Mouse (Mus musculus) erythroid progenitor cell, adult 5-6 weeks (primary cell): ENCODE results near the gene Adam8. TPM values are rescaled to one million over a fixed set of nuclear protein-coding genes. Genes with fewer than 3 reads are reported as not detected.

Source experiments
- ATAC-seq: replicated peaks from 2 replicates; pipeline ENCODE4 v1.8.0; 2016; ENCODE audit warnings: moderate number of reproducible peaks, mild to moderate bottlenecking, moderate TSS enrichment, inconsistent platforms; ENCODE audit not compliant: poor library complexity, low FRiP score, severe bottlenecking
- total RNA-seq, 2 experiments: library from RNA; stranded (forward) in 1 of 2; stranded (reverse) in 1 of 2; fragments of 150-400 nt in 1 of 2; fragments of 186-747, 209-891 nt in 1 of 2; gene quantifications; 2 replicates each; pipeline versions ENCODE4 v1.2.3 to v1.2.4; 2015 to 2017; ENCODE audit warnings: low replicate concordance in 2 of 2

Adam8 gene
- total RNA-seq, 2 experiments from 2014 or later: 5.2 to 9.2 TPM

GRCm38 (mm10) chr7:139950283-139950971 lies 41.9 kb downstream of the Adam8 start:
- ATAC-seq: peak; percentile 63

- no peak for ATAC-seq
These were observed 42.5 kb downstream of the Adam8 start for GRCm38 (mm10) chr7:139949893-139950282.

GRCm38 (mm10) chr7:139946032-139946431 lies 46.3 kb downstream of the Adam8 start:
- no peak for ATAC-seq

- ATAC-seq: no peak
These were observed 46.8 kb downstream of the Adam8 start for GRCm38 (mm10) chr7:139945516-139945915.

GRCm38 (mm10) chr7:139944291-139945240 lies 47.8 kb downstream of the Adam8 start:
- ATAC-seq: no peak

GRCm38 (mm10) chr7:139943674-139944281 lies 48.6 kb downstream of the Adam8 start, which contains the start of gene Utf1:
Gene Utf1 (plus strand): TSS chr7:139943789.
- no peak for ATAC-seq

- ATAC-seq: no peak
These were observed 51.7 kb downstream of the Adam8 start for GRCm38 (mm10) chr7:139940476-139941209.

GRCm38 (mm10) chr7:139937810-139938209 lies 54.6 kb downstream of the Adam8 start:
- ATAC-seq: no peak

GRCm38 (mm10) chr7:139937138-139937537 lies 55.2 kb downstream of the Adam8 start:
- ATAC-seq: no peak

GRCm38 (mm10) chr7:139936705-139937104 lies 55.7 kb downstream of the Adam8 start:
- no peak for ATAC-seq

- no peak for ATAC-seq
These were observed 61.6 kb downstream of the Adam8 start for GRCm38 (mm10) chr7:139930732-139931131.

Other genes starting within 250 kb of the Adam8 start
- not detected in 2 replicates for gene Adgra1, start 158.4 kb downstream of the Adam8 start, total RNA-seq (2015; ENCODE audit: low replicate concordance)
- gene Adgra1, start 158.4 kb downstream of the Adam8 start, total RNA-seq (2017; ENCODE audit: low replicate concordance): not detected in 2 replicates
- gene Kndc1, start 97.9 kb downstream of the Adam8 start, total RNA-seq (2015; ENCODE audit: low replicate concordance): not detected in 2 replicates
- gene Kndc1, start 97.9 kb downstream of the Adam8 start, total RNA-seq (2017; ENCODE audit: low replicate concordance): not detected in 2 replicates
- gene Utf1, start 48.8 kb downstream of the Adam8 start, total RNA-seq (2015; ENCODE audit: low replicate concordance): not detected in 2 replicates
- not detected in 2 replicates for gene Utf1, start 48.8 kb downstream of the Adam8 start, total RNA-seq (2017; ENCODE audit: low replicate concordance)
- gene 6430531B16Rik, start 13.8 kb downstream of the Adam8 start, total RNA-seq (2015; ENCODE audit: low replicate concordance): not detected in 2 replicates
- gene 6430531B16Rik, start 13.8 kb downstream of the Adam8 start, total RNA-seq (2017; ENCODE audit: low replicate concordance): not detected in 2 replicates
- 12.6 and 33.1 TPM in 2 replicates for gene Zfp511, start 43.8 kb upstream of the Adam8 start, total RNA-seq (2015; ENCODE audit: low replicate concordance)
- gene Zfp511, start 43.8 kb upstream of the Adam8 start, total RNA-seq (2017; ENCODE audit: low replicate concordance): 4.0 and 12.8 TPM in 2 replicates
- gene Tubgcp2, start 44.1 kb upstream of the Adam8 start, total RNA-seq (2015; ENCODE audit: low replicate concordance): 18.0 and 24.1 TPM in 2 replicates
- gene Tubgcp2, start 44.1 kb upstream of the Adam8 start, total RNA-seq (2017; ENCODE audit: low replicate concordance): 26.9 and 48.3 TPM in 2 replicates
- gene Msx3, start 56.5 kb upstream of the Adam8 start, total RNA-seq (2015; ENCODE audit: low replicate concordance): not detected in 2 replicates
- not detected in 2 replicates for gene Msx3, start 56.5 kb upstream of the Adam8 start, total RNA-seq (2017; ENCODE audit: low replicate concordance)
- not detected in 2 replicates for gene Caly, start 90.0 kb upstream of the Adam8 start, total RNA-seq (2015; ENCODE audit: low replicate concordance)
- not detected in 2 replicates for gene Caly, start 90.0 kb upstream of the Adam8 start, total RNA-seq (2017; ENCODE audit: low replicate concordance)
- gene Prap1, start 100.8 kb upstream of the Adam8 start, total RNA-seq (2015; ENCODE audit: low replicate concordance): not detected in 2 replicates
- gene Prap1, start 100.8 kb upstream of the Adam8 start, total RNA-seq (2017; ENCODE audit: low replicate concordance): not detected in 2 replicates
- not detected in 2 replicates for gene Fuom, start 109.9 kb upstream of the Adam8 start, total RNA-seq (2015; ENCODE audit: low replicate concordance)
- gene Fuom, start 109.9 kb upstream of the Adam8 start, total RNA-seq (2017; ENCODE audit: low replicate concordance): not detected in 2 replicates
- gene Paox, start 123.2 kb upstream of the Adam8 start, total RNA-seq (2015; ENCODE audit: low replicate concordance): 6.8 TPM in 1 of 2 replicates, not detected in the other
- gene Paox, start 123.2 kb upstream of the Adam8 start, total RNA-seq (2017; ENCODE audit: low replicate concordance): 2.0 and 2.8 TPM in 2 replicates
- 16.2 and 20.1 TPM in 2 replicates for gene Echs1, start 123.9 kb upstream of the Adam8 start, total RNA-seq (2015; ENCODE audit: low replicate concordance)
- 8.6 and 12.6 TPM in 2 replicates for gene Echs1, start 123.9 kb upstream of the Adam8 start, total RNA-seq (2017; ENCODE audit: low replicate concordance)
- gene Mtg1, start 145.0 kb upstream of the Adam8 start, total RNA-seq (2015; ENCODE audit: low replicate concordance): 7.6 TPM in 1 of 2 replicates, not detected in the other
- gene Mtg1, start 145.0 kb upstream of the Adam8 start, total RNA-seq (2017; ENCODE audit: low replicate concordance): 1.4 TPM in 1 of 2 replicates, not detected in the other
- gene Sprn, start 162.3 kb upstream of the Adam8 start, total RNA-seq (2015; ENCODE audit: low replicate concordance): not detected in 2 replicates
- gene Sprn, start 162.3 kb upstream of the Adam8 start, total RNA-seq (2017; ENCODE audit: low replicate concordance): not detected in 2 replicates
- gene Olfr522, start 172.2 kb upstream of the Adam8 start, total RNA-seq (2015; ENCODE audit: low replicate concordance): not detected in 2 replicates
- gene Olfr522, start 172.2 kb upstream of the Adam8 start, total RNA-seq (2017; ENCODE audit: low replicate concordance): not detected in 2 replicates
- not detected in 2 replicates for gene Olfr523, start 180.7 kb upstream of the Adam8 start, total RNA-seq (2015; ENCODE audit: low replicate concordance)
- not detected in 2 replicates for gene Olfr523, start 180.7 kb upstream of the Adam8 start, total RNA-seq (2017; ENCODE audit: low replicate concordance)
- gene Olfr524, start 213.4 kb upstream of the Adam8 start, total RNA-seq (2015; ENCODE audit: low replicate concordance): not detected in 2 replicates
- not detected in 2 replicates for gene Olfr524, start 213.4 kb upstream of the Adam8 start, total RNA-seq (2017; ENCODE audit: low replicate concordance)
- not detected in 2 replicates for gene Cd163l1, start 225.7 kb upstream of the Adam8 start, total RNA-seq (2015; ENCODE audit: low replicate concordance)
- gene Cd163l1, start 225.7 kb upstream of the Adam8 start, total RNA-seq (2017; ENCODE audit: low replicate concordance): not detected in 2 replicates